Mouse (Mus musculus) urinary bladder, postnatal 10 days (tissue): ENCODE data around the gene Pigv.

Experiments
- DNase-seq: peaks from one replicate; pipeline ENCODE4 v3.0.0; 2022; ENCODE audit warnings: low spot score

Pigv gene

DNA sequence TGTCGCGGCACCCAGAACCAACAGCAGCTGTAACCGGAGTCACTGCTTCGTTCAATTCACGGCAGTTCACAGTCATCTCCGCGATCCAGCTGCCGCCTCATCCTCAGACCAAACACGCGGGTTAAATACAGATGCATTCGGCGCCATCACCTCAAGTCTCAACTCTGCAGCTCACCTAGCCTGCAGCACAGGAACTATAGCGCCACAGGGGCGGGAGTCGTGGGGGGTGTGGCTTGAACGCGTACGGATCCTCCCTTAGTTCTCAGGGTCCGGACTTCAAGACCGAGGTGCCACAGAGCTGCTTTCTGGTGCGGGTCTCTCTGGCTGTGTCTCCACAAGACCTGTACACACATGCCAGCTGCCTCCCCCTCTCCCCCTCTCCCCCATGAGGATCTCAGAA, 26.8 kb downstream of the Pigv start:
- no peak for DNase-seq

DNA sequence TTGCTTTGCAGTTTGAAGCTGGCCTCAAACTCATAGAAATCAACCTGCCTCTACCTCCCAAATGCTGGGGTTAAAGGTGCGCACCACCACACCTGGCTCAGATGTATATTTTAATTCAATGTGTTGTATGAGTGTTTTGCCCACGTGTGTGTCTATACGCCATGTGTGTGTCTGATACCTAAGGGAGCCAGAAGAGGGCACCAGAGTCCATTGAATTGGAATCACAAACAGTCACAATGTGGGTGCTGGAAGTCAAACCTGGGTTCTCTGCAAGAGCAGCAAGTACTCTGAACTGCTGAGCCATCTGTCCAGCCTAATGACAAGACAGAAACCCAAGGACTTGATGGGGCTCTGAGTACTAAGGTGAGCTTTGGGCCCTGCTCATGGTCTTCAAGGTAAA, 27.3 kb downstream of the Pigv start:
- DNase-seq: no peak

DNA sequence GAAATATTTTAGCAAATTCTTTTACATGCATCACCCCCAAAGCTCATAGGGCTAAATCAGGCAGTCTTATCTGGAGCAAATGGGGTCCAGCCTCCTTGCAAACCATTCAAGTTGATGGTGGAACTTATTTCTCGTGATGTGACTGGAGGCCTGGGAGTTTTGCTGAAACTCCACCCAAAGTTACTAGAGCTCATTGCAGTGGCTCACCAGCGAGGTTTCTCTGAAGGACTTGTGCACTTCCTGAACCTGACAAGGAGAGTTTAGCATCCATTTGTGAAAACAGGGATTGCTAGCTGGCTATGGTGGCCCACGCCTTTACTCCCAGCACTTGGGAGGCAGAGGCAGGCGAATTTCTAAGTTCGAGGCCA, 38.4 kb downstream of the Pigv start:
- no peak for DNase-seq

DNA sequence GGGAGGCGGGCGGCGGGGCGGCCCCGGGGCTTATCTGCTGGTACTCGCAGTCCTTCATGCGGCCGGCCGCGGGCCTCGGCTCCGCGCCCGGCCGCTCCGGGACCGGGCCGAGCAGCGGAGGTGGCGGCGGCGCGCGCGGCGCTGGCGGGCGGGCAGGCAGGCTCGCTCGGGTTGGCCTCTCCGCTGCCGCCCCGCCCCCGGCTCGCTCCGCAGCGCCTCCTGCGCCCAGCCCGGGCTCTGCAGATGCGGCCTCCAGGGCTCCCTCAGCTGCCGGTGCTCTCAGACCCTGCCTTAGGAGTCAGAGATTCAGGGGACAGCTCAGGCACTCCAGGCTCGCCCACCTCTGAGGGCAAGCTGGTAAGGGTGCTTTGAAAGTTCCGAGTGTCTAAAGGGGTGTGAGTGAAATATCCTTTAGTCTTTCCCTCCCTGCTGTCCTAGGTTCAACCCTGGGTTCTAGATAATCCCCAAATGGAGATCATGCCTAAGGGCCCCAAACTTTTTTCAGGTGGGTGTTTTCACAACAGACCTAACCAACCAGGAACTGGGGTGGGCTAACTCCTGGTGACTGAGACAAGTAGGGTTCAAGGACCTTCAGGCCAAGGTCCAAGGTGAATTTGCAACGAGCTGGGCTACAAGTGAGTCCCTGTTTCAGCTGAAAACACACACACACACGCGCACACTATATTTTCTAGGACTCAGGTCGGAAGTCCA, 39.0 kb downstream of the Pigv start:
- peak; percentile 46 for DNase-seq

DNA sequence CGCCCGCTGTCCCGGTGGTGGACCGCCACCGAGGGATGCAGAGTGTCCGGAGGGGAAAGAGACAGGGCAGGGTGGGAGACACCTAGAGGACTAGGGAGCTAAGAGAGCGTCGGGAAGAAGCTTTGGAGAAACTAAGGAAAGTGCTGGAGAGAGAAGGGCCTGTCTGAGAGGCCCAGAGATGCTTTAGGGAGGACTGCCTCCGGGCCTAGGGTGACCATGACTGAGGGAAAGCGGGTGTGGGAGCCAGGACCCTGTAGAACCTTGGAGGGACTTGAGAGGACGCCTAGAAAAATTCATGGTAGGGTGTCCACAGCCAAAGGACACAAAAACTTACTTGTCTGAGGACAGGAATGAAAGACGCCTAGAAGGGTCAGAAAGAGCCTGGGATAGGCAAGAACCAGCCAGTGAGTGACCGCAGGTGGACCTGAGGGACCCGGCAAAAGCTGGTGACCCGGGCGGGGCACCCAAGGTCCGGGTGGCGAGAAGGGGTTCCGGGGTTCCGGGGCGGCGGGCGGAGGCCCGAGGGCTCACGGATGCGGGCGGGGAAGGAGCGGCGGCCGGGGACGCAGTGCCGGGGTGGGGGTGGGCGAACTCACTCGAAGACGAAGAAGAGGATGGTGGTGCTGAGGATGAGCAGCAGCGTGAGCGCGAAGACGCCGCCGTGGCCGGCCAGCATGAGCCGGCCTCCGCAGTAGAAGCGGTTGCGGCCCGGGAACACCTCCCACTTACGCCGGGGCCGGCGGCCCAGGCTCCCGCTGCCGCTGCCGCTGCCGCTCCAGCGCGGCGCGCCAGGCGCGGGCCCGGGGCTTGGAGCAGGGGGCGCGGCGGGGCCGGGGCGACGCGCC, 39.7 kb downstream of the Pigv start:
- no peak for DNase-seq

DNA sequence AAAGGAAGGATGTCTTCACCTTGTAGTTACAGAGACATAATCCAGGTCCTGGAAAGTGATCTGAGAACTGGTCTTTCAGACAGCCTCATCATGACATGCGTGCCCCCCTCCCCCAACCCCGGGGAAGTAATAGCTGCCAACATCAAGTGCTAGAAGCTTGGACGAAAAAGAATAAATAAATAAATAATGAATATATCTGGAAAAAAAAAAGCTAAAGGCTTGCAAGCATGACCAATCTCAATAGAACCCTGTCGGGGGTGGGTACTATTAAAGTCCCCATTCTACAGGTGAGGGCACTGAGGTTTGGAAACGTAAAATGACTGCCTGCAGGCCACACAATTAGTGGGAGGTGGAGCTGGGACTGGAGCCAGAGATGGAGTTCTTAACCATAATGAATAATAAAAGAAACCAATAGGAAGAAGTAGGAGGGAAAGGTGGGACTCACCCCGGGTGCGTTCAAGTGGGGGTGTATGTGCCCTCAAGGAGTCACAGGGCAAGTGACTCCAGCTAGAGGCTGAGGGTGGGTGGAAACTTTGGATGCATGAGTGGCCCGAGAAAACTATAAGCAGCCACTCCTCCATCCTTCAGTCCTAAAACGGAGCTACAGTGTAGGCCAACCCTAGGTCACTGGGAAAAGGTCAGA, 40.6 kb downstream of the Pigv start:
- DNase-seq: no peak

DNA sequence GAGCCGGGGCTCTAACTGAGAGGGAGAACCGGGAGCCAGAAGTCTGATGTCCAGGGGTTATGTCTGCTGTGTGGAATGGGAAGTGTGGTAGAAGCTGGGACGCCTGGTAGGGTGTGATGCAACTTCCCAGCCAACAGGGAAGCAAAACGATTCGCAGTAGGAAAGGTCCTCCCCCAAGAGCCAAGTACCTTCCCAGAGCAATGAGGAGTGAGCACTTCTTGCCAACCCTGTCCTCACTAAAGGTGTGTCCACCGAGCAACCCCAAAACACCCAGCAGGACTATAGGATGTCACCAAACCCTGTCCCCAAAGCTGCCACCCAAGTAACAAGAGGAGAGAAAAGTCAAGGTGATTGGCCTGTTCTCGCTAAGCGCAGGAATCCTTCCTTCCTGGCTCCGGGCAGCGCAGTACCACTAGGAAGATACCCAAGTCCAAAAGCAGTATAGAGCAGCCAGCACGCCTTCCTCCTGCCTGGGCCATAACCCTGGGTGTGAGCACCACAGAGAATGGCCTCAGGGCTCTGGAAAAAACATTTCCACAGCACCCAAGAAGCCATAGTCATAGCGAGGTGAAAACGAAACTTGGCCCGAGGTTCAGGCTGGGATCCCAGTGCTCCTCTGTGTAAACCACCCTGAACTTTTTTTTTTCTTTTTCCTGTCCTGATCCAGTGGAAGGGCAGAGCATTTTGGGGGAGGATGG, 41.2 kb downstream of the Pigv start:
- no peak for DNase-seq

DNA sequence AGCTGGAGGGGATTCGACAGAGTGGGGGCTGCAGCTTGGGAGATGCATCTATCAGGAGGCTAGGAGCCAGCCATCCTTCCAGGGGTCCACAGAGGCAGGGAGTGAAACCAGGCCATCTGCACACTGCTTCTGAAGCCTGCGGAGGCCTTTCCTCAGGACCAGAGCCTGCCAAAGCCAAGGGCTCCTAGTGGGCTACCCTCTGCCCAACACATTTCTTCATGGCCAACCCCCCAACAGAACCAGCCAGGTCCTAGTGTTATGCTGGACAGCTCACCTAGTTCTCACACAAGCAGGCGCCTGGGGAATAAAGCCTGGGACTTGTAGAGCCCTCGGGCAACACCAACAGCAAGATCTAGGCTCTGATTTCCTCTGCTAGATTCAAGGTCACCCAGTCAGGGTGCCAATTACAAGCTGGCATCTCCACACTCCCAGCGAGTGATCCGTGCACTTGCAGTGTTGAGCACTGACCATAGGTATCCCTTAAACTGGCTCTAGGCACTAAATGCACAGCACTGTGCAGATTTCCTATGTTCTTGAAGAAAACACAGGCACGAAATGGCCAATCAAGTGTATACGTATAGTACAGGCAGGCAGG, 42.0 kb downstream of the Pigv start:
- no peak for DNase-seq

DNA sequence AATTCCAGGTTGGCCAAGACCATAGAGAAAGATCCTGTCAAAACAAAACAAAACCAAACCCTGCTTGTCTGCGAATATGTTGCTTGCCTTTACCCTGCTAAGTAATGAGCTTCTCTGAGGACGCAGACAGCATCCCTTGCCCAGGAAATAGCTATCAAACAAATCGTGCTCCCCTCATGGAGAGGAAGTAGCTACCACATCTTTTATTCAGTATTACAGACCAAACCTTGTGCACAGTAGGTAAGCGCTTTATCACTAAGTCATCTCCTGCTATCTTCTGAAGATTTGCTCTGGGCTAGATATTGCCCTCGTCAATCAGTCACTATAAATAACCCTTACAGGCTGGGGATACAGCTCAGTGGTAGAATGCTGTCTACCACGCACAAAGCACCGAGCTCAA, 43.3 kb downstream of the Pigv start:
- DNase-seq: no peak

DNA sequence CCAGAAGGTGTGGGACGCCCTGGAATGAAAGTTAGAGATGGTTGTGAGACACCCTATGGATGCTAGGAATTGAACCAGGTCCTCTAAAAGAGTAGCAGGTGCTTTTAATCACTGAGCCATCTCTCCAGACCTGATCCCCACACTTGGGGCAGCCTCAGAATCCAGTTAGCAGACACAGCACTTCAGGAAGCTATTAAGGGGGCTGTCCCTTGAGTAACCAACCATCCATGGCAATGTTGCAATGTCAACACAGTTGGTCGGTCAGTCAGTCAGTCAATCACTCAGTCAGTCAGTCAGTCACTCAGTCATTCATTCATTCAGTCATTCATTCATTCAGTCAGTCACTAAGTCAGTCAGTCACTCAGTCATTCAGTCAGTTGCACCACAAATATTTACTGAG, 43.9 kb downstream of the Pigv start:
- no peak for DNase-seq

DNA sequence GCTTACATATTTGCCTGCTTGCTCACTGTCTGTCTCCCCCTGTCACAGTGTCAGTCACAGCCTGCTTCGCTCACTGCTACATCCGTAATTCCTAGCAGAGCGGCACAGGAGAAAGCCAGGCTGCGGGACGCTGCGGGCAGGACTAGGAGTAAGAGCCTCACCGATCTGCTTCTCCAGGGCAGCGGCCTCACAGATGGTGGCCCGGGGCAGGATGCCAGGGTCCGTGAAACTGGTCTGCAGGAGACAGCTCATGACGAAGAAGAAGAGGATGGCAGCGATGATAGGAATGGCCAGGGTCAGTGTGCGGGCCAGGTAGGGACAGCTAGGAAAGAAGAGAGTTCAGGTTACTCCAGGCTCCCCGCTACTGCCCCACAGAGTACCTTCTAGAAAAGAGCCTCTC, 45.4 kb downstream of the Pigv start:
- DNase-seq: no peak

DNA sequence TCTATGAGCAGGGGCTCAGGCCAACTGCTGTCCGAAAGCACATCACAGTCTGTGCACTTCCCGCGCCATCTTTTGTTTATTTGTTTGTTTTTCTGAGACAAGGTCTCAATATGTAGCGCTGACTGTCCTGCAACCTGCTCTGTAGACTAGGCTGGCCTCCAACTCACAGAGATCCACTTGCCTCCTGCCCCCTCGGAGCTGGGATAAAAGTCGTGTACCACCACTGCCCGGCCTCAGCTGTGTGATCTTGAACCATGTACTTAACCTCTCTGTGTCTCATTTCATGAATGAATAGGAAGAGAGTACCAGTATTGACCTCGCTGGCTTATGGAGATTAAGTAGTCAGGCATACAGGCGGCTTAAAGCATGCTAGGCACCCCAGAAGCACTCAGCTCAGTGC, 45.8 kb downstream of the Pigv start:
- no peak for DNase-seq

DNA sequence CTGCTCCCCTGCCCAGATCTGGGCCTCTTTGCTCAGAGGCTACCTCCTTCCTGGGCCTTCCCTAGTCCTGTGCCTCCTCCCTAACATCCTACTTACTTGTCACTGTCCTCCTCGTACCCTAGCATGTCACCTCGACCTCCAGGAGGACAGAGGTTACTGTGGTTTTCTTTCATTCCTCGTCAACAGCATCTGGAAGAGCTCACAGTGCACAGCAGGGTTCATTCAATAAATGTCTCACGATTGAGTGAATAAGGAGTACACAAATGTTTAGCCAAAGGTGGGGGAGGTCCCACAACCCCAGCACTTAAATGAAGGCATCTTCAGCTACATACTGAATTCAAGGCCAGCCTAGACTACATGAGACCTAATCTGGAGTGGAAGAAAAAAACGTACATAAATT, 46.2 kb downstream of the Pigv start:
- no peak for DNase-seq

DNA sequence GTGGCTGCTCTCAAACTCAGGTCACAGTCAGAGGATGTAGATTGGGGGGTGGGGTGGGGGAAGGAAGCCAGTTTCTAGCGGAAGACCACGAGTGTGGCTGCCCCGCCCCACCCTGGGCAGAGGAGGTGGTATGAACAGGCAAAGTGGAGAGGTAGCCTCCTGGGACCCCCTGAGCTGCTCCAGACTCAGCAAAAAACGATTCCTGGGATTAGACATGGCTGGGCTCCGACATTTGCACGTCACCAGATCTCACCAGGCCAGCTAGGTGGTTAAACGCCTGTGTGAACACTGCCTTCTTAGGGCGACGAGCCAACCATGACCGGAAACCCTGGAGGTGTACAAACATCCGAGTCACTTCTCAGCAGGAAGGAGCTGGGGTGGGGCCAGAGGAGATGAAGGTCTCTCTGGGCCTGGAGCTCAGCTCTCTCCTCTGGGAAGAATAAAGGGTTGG, 46.8 kb downstream of the Pigv start:
- DNase-seq: no peak

DNA sequence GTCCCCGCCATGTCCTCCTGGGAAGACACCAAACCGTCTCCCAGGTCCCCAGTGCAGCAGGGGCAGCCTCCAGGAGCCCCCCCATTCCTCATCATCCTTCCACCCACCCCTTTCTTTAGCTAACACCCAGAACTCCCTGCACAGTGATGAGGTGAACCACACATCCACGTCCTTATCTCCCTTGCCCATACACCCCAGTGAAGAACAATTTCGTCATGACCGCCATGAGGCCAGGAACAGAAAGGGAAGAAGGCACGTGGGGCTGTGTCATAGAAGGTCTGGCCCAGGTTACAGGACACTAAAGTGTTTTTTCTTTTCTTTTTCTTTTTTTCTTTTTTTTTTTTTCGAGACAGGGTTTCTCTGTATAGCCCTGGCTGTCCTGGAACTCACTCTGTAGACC, 47.6 kb downstream of the Pigv start:
- DNase-seq: no peak

DNA sequence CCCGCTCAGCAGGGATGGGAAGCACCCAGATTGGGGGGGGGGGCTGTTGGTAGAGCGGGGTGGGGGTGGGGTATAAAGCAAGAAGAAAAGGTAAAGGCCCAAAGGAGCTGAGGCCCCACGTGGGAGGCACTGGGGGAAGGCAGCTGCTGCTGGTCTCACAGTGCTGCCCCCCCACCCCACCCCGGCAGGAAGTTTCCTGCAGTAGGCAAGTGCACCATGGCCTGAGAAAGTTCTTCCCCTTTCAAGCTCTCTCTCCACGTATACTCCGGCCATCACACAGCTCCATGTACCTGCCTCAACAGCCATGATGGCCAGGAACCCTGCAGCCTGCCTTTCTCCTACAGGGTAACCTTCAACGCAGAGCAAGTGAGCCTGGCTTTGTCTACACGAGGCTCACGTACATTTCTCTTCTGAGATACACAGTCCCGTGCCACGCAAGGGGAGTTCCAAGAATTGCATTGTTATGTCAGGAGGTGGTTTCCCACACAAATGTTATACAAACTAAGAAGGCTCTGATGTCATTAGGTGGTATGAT, 50.2 kb downstream of the Pigv start:
- no peak for DNase-seq

DNA sequence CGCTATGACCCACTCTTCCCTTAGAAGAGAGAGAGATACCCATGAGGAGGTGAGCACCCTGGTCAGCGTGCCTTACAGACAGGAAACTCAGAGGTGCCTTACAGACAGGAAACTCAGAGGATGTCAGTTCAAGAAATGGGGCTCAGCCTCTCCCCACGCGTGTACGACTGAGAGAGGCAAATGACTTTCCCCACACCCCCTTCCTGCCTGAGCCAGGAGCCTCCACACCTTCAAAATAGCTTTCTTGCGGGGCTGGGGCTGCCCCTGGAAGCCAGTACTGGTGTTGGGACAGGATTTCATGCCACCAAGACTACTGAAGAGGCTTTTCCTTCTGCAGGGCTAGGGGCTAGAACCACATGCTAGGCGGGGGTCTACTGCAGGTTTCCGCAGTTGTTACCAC, 51.8 kb downstream of the Pigv start:
- DNase-seq: no peak

DNA sequence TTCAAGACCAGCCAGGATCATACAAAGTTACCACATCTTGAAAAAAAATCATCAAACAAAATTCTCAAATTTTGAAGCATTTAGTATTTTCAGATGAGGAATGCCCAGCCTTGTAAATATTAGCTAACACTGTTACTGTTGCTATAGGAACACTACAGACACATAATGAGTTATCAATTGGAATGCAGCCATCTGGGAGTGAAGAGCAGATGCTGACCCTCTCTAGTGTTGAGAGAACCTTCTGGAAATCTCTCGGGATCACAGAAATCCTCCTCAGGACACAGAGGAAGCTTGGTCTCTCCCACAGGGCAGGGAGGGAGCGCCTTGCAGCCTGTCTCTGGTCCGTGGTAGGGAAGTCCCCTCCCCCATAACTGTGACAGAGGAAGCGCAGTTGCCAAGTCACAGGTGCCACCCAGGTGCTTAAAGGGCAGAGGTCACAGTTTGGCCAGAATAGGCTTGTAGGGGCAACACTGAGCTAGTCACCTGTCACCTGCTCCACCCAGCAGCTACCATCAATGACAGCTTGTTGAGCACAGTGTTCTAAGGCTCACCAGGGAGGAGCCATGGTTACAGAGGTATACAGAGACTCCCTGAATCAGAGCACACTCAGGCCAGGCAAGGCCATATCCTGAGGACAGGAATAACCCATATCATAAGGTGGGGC, 52.8 kb downstream of the Pigv start:
- DNase-seq: no peak

DNA sequence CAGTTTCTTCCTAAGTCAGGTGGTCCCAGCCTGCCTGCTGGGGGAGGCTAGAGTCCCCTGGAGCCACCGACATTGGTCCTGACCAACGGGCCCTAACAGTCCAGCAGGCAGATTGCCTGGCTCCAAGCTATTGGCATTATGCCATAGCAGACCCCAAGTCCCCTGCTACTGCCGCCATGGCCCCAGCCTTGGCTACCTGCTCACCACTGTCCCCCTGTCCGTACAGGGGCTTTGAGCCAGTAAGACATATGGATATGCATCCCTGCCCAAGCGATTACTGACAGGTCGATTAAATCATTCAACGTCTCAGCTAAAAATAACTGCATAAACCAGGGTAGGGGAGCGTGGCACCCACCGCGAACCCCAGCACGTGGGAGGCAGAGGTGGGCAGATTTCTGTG, 54.5 kb downstream of the Pigv start:
- no peak for DNase-seq

DNA sequence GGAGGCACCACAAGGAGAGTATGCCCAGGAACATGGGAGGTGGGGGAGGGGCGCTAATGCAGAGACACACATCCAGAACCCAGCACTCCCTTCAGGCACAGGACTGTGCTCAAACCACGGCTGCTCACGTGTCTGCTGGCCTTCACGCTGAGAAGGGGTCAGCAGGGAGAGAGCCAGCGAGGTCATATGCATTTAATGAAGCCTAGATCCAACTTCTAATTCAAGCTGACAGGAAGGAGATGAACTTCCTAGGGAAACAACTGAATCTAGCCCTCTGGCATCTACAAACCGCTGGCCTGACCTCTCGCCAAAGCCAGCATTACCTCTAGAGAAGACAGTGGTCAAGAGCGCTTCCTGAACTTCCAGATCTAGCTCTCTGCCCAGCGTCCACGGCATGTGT, 57.0 kb downstream of the Pigv start:
- DNase-seq: no peak

DNA sequence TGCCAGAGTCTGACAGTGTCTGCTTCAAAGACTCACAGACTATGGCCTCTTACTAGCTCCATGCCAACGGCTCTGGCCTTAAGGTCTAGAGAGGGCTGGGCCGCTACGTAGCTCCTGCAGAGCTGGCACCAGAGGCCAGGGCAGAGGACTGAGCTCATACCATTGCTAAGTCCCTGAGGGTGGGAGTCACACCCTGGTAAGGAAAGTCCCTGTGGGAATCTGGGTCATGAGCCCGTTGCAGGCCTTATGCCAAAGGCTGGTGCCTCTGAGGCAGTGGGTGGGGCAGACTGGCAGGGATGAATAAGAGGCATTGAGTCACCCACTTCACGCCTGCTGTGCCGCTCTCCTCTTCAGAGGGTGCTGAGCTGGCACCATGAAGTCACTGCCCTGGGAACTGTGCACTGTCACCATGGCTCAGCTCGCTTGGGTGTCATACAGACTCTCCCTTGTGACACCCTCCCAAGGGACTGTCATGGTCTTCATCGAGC, 58.1 kb downstream of the Pigv start:
- DNase-seq: no peak
